Mouse (Mus musculus) ovary, adult 2 months (tissue): ENCODE data around the gene Olfr746. TPM values are rescaled to one million over a fixed set of nuclear protein-coding genes. Genes with fewer than 3 reads are reported as not detected.

Source experiments
- polyA plus RNA-seq: library from polyadenylated mRNA; depleted of rRNA; stranded (reverse); fragments of >200 nt; gene quantifications from 2 replicates; pipeline ENCODE4 v1.2.3, GENCODE M21; 2012; rRNA removed

The Olfr746 gene
- not detected in 2 replicates for polyA plus RNA-seq

GRCm38 (mm10) chr14:50646783-50647182 lies at the start of gene Olfr746:
TSS of gene Olfr746 (plus strand) at chr14:50647083.

GRCm38 (mm10) chr14:50614579-50614978 lies 32.3 kb upstream of the Olfr746 start, which contains the start of gene Olfr744:
TSS of gene Olfr744 (plus strand) at chr14:50614879.

GRCm38 (mm10) chr14:50639088-50639487 lies 7.8 kb upstream of the Olfr746 start, which contains the start of gene Olfr745:
TSS of gene Olfr745 (plus strand) at chr14:50639388.

GRCm38 (mm10) chr14:50693106-50693505 lies 46.2 kb downstream of the Olfr746 start, which contains the start of gene Olfr747:
TSS of gene Olfr747 (minus strand) at chr14:50693206.

Other genes with a start within 250 kb of the Olfr746 start
- gene Olfr738, start 239.5 kb upstream of the Olfr746 start, polyA plus RNA-seq: not detected in 2 replicates
- not detected in 2 replicates for gene Olfr739, start 228.5 kb upstream of the Olfr746 start, polyA plus RNA-seq
- not detected in 2 replicates for gene Olfr740, start 201.5 kb upstream of the Olfr746 start, polyA plus RNA-seq
- not detected in 2 replicates for gene Olfr741, start 174.3 kb upstream of the Olfr746 start, polyA plus RNA-seq
- not detected in 2 replicates for gene Olfr742, start 143.5 kb upstream of the Olfr746 start, polyA plus RNA-seq
- gene Olfr743, start 125.2 kb upstream of the Olfr746 start, polyA plus RNA-seq: not detected in 2 replicates
- not detected in 2 replicates for gene Olfr744, start 32.2 kb upstream of the Olfr746 start, polyA plus RNA-seq
- gene Olfr745, start 7.7 kb upstream of the Olfr746 start, polyA plus RNA-seq: not detected in 2 replicates
- not detected in 2 replicates for gene Olfr747, start 46.1 kb downstream of the Olfr746 start, polyA plus RNA-seq
- not detected in 2 replicates for gene Olfr748, start 60.3 kb downstream of the Olfr746 start, polyA plus RNA-seq
- gene Olfr749, start 98.0 kb downstream of the Olfr746 start, polyA plus RNA-seq: not detected in 2 replicates
- 34.1 and 35.8 TPM in 2 replicates for gene Ttc5, start 138.4 kb downstream of the Olfr746 start, polyA plus RNA-seq
- gene Ccnb1ip1, start 160.6 kb downstream of the Olfr746 start, polyA plus RNA-seq: 0.12 TPM in 1 of 2 replicates, not detected in the other
- gene Parp2, start 160.8 kb downstream of the Olfr746 start, polyA plus RNA-seq: 9.4 and 12.8 TPM in 2 replicates
- gene Tep1, start 223.5 kb downstream of the Olfr746 start, polyA plus RNA-seq: 31.4 and 33.2 TPM in 2 replicates